Mouse (Mus musculus) splenic B cell, adult 2 months (primary cell): ENCODE results near the gene Immp2l.

Experiments
- DNase-seq: peaks from one replicate; pipeline ENCODE4 v3.0.0-alpha.2; 2011; ENCODE audit warnings: low read depth, low spot score
- H3K27me3 ChIP-seq: 2 replicates; pipeline ENCODE4 v1.6.1; 2012; ENCODE audit warnings: mild to moderate bottlenecking, low read length, moderate library complexity, mixed read lengths; ENCODE audit not compliant: control insufficient read depth, poor library complexity, insufficient read depth, severe bottlenecking
- H3K36me3 ChIP-seq: 2 replicates; pipeline ENCODE4 v1.6.1; 2012; ENCODE audit warnings: mild to moderate bottlenecking, low read length, moderate library complexity, mixed read lengths; ENCODE audit not compliant: control insufficient read depth, poor library complexity, insufficient read depth, severe bottlenecking

The Immp2l gene

DNA sequence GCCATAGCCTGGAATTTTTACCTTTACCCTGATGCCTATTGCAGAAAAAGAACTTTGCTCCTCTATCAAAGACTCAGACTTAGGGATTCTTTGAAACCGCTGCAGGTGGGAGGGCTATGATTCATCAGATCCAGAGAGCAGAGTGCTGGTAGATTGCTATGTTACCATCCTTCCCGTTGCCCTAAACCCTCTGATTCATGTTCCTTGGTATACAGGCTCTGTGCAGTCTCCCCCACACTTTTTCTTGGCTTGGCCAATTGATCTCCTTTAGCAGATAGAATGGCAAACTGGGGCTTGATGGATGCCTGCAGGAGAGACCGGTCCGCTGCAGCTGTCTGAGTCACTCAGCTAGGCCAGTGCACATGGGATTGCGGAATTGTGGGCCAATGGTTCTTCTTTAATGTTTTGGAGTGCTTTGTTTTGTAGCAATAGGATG is 66.1 kb downstream of the Immp2l start:
- Histone ChIP-seq H3K27me3 (no peaks in the 10 kb centered on the region), H3K36me3 (no peaks in the 10 kb centered on the region)
- DNase-seq: no peak

DNA sequence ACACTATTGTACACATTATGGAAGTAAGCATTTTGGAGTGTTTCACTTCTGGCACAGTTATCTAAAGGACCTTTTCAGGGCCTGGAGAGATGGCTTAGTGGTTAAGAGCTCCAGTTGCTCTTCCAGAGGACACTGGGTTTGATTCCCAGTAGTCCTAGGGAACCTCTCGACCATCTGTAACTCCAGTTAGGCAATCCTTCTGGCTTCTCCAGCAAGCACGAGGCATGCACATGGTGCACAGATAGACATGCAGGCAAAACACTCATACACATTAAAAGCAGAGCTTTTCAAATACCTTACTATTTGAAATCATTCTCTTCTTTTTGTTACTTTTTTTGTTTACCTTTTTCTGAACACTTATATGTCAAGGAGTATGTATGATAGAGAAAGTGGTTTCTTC is 66.9 kb downstream of the Immp2l start:
- H3K27me3 ChIP-seq: no peaks in the 10 kb centered on the region
- DNase-seq: no peak
- no peaks in the 10 kb centered on the region for H3K36me3 ChIP-seq

DNA sequence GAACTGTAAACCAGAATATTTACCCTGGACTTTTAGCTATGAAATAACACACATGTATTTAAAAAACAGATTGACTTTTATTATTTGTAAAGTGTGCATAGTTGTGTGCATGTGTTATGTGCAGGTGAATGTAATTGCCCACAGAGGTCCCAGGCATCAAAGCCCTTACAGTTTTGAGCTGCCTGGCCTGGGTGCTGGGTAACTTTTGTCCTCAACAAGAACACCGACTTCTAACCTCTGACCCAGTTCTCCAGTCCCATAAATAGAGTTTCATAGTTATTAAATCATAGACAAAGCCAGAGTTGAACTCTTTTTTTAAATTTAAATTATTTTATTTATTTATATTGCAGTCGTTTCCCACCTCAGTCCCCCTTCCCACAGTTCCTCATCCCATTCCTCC is 67.4 kb downstream of the Immp2l start:
- no peaks in the 10 kb centered on the region for H3K27me3 ChIP-seq
- H3K36me3 ChIP-seq: no peaks in the 10 kb centered on the region
- no peak for DNase-seq

DNA sequence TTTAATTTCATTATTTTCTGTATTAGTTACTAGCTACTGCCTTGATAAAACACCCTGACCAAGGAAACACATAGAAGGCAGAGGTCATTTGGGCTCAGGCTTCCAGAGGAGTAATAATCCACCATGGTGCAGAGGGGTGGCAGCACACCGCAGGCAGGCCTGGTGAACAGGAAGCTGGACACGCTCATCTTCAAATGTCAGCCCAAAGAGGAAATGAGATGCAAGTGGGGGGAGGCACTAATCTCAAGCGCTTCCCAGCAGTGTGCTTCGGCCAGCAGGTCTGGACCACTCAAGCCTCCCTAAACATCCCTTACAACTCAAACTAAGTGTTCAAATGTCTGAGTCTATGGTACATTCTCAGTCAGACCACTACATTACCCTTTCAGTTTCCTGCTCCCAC is 72.2 kb downstream of the Immp2l start:
- Histone ChIP-seq H3K27me3 (no peaks in the 10 kb centered on the region), H3K36me3 (no peaks in the 10 kb centered on the region)
- peak; percentile 53 for DNase-seq

DNA sequence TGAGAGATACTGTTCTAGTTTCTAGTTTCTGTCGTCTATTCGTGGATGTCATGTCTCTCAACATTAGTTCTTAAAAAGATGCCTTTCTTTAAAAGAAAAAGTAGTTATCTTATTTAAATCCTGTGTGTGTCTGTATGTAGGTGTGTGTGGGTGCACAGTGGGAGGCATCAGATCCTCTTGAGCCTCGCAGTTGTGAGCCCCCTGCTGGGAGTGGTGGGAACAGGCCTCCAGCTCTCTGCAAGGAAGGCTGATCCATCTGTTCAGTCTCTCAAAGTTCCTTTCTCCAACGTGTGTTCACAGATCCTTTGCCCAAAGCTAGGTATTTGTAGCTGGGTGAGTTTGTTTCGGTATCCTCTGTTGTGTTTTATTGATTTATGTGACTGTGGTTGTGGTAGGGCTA is 73.5 kb downstream of the Immp2l start:
- DNase-seq: peak; percentile 81

DNA sequence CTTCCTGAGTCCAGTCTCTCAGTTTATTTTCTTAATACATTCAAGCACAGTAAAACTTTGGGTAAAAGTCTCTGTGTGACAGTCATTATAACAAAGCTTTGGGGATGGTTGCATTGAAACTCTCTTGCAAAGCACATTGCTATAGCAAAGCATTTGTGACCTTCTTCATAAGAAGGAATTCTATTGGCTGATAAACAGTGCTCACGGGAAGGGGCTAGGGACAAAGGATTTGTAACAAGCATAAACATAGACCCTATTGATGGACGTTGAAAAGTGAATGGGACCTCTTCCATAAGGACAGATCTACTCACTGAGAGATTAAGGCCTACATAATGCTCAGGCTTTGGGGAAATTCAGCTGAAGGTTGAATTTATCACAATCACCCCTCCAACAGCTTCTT is 85.1 kb downstream of the Immp2l start:
- Histone ChIP-seq H3K27me3 (no peaks in the 10 kb centered on the region), H3K36me3 (no peaks in the 10 kb centered on the region)
- no peak for DNase-seq

More for the DNA sequence above, 73.5 kb downstream of the Immp2l start:
- H3K36me3 ChIP-seq: no peaks in the 10 kb centered on the region
- no peaks in the 10 kb centered on the region for H3K27me3 ChIP-seq

DNA sequence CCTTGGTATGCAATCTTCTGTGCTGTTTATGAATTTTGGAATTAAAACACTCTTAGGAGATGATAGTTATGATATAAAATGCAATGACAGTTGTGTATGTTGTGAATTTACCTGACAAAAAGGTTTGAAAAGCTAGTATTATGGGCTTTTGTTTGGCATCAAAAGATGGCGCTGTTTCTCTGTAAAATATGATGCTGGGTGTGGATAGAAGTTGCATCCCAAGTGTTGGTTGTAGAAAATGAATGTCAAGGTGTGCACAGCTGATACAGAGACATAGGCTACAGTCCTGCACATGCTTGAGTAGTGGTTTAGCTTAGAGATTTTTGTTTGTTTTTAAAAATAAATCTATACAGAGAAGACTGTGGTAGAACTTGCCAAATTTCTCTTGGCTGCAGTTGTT is 87.6 kb downstream of the Immp2l start:
- H3K36me3 ChIP-seq: no peaks in the 10 kb centered on the region
- DNase-seq: peak; percentile 54
- H3K27me3 ChIP-seq: no peaks in the 10 kb centered on the region

DNA sequence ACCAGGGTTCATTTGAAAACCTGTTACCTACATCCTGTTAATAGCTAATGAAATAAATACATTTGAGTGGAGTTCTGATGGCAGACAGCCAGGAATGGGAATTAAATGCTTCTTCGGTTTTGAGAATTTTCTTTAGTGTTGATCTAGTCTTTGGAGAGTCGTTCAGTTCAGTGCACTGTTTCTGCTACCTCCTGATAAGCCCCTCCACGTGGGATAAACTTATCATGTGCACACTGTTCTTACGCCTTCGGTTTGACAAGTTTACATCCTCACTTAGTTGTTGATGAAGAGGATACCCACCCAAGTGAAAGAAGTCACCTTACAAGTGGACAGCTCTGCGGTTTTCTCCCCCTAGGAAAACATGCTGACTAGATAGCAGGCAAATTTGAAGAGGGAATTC is 88.2 kb downstream of the Immp2l start:
- H3K27me3 ChIP-seq: no peaks in the 10 kb centered on the region
- no peak for DNase-seq

DNA sequence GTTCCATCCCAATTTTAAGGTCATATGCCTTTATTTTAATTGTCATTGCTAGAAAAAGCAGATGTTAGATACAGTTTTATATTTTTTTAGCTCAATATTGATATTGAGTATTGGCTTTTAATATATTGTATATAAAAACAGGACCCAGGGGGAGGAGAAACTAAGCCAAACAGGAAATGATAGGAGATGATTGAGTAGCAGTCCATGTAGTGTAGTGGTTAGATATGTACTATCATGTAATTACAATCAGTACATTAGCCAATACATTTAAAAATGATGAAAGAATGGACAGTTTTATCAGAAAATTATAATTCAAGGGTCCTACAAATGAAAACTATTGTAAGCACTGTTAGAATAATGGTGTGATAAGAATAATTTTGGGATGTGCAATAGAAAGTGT is 94.5 kb downstream of the Immp2l start:
- Histone ChIP-seq H3K27me3 (no peaks in the 10 kb centered on the region), H3K36me3 (no peaks in the 10 kb centered on the region)
- DNase-seq: no peak

More for the DNA sequence above, 88.2 kb downstream of the Immp2l start:
- H3K36me3 ChIP-seq: no peaks in the 10 kb centered on the region

DNA sequence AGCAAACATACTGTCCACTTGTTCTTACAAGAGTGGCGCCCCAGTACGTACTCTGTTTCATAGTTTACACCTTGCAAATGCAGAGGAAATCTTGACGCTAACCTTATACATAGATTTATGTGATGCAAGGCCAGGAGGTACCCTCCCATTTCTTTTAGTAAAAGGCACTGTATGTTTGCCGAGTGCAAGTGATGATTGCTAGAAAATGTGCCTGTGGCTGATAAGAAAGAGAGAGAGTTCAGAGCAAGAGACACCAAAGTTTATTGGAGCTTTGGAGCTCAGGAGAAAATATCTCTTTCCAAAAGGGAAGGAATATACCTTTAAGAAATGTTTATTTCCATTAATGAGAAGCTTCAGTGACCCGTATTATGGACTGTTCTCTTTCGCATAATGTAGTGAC is 95.8 kb downstream of the Immp2l start:
- no peak for DNase-seq
- Histone ChIP-seq H3K27me3 (no peaks in the 10 kb centered on the region), H3K36me3 (no peaks in the 10 kb centered on the region)

DNA sequence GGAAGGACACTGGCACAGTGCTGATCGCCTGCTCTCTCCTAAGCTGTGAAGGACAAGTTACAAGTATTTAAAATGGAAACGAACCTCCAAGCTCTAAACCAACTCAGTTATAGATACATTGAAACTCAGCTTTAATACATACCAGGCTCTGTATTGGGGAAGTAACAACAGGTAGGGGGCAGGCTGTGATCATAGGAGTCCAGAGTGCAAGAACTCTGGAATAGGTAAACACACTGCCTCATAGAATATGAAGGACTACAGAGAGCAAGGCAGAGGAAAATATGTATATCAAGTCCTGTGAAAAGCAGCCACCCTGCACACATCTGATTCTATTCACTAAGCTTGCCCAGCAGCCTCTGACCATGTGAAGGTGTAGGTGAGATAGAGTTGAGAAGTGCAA is 99.3 kb downstream of the Immp2l start:
- peak; percentile 52 for DNase-seq
- Histone ChIP-seq H3K36me3 (no peaks in the 10 kb centered on the region), H3K27me3 (no peaks in the 10 kb centered on the region)

DNA sequence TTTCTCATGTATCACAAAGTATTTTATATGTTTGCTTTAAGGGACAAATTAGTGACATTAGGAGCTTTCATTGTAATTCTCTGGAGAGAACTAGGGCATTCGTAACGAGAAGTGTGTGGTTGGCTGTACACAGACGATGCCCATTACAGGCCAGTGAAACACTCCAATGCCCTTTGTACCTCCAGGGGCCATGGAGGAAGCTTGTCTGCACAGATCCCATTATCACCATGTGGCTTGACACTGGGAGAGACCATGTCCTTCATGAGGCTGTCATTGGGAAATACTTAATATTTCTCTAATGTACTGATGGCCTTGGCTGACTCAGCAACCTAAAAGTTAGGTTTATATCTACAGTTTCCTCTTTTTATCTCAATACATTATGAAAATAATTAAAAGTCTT is 111.0 kb downstream of the Immp2l start:
- Histone ChIP-seq H3K27me3 (no peaks in the 10 kb centered on the region), H3K36me3 (no peaks in the 10 kb centered on the region)
- DNase-seq: no peak

DNA sequence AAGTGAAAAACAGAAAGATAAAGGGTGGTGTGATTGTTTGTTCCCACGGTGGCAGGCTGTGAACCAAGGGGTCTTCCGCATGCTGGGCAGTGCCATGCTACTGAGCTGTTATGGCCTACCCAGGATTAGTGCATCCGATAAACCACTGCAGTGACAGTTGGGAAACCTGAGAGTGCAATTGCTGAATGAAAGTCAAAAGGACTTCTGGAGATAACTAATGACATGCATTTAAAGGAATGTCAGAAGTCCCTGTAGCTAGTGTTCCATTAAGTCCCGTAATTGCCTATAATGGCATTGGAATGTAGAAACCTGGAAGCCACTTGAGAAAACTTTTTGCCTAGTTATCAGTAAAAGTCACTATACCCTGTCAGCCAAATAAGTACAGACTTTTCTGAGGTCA is 135.7 kb downstream of the Immp2l start:
- H3K36me3 ChIP-seq: no peaks in the 10 kb centered on the region
- DNase-seq: no peak
- H3K27me3 ChIP-seq: no peaks in the 10 kb centered on the region

DNA sequence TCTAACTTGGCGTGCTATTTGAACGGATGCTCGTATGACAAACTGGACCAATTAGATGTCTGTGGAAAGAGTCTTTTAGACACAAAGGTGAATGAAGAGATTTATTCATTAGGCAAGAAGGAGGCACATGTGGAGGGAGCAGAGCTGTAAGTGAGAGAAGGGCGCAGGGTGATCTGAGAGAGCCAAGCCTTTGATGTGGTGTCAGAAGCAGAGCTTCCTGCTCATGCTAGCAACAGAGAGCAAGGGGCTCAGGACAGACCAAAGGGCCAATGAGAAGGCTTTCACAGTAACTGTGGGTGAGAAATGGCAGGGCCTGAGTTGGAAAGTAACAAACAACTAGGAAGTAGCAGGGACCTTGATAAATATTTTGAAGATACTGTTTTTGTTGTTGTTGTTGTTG is 143.9 kb downstream of the Immp2l start:
- H3K36me3 ChIP-seq: no peaks in the 10 kb centered on the region
- no peaks in the 10 kb centered on the region for H3K27me3 ChIP-seq
- DNase-seq: no peak

DNA sequence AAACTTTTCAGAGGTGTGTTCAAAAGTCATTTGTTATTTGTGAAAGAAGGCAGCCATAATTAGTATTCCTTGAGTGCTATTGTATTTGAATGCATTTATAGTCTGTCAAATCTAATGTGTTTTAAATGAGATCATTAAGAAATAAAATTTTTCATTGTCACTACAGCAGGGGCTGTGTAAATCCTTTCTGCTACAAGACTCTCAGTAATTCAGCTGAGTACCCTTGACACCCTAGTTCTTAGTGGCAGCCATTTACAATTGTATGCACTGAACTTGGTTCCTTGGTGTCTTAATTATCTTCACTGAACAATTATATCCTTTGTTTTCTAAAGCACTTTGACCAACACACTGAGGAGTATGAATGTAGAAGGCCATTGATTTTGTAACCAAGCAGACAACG is 146.2 kb downstream of the Immp2l start:
- H3K27me3 ChIP-seq: no peaks in the 10 kb centered on the region
- no peak for DNase-seq
- no peaks in the 10 kb centered on the region for H3K36me3 ChIP-seq

DNA sequence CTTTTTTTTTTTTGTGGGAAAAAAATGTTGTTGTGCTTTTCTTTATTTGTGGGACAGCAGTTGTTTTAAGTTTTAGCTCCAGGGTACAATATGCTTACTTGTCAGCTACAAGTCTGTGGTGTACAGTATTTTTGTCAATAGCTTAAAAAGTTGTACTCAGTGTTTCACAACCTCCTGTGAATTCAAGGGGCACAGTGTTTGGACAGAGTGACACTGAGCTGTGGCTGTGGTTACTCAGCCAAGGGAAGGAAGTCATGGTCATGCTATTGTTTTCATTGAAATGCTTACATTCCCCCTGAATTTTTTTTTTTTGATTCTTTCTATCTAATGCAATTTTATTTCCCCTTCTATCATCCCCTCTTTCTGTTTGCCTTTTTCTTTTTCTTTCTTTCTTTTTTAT is 159.0 kb downstream of the Immp2l start:
- no peaks in the 10 kb centered on the region for H3K36me3 ChIP-seq
- peak; percentile 9 for DNase-seq

More for the DNA sequence above, 159.0 kb downstream of the Immp2l start:
- H3K27me3 ChIP-seq: no peaks in the 10 kb centered on the region; the same call in 1 of the 2 replicates
